Mouse (Mus musculus) stomach, embryonic 14.5 days (tissue): ENCODE results near the gene Mybph. TPM values are rescaled to one million over a fixed set of nuclear protein-coding genes. Genes with fewer than 3 reads are reported as not detected.

Experiments used
- ATAC-seq: fragments of 200-750 bp; cut with Nextera tagmentation; 2 replicates; pipeline ENCODE4 v1.8.0; 2017; ENCODE audit warnings: low read depth, moderate TSS enrichment; ENCODE audit not compliant: insufficient number of reproducible peaks, insufficient read depth, low FRiP score
- H3K27ac ChIP-seq: fragments of 300-500 bp; sonication (generic); 2 replicates; pipeline ENCODE4 v1.5.1; 2014; ENCODE audit warnings: mild to moderate bottlenecking, low read length, moderate library complexity, mixed read lengths
- H3K27me3 ChIP-seq: fragments of 300-500 bp; sonication (generic); 2 replicates; pipeline ENCODE4 v1.6.1; 2014; ENCODE audit warnings: low read length, control low read depth, mixed read lengths; ENCODE audit not compliant: control insufficient read depth, insufficient read depth
- H3K36me3 ChIP-seq: fragments of 300-500 bp; sonication (generic); 2 replicates; pipeline ENCODE4 v1.6.1; 2014; ENCODE audit warnings: mild to moderate bottlenecking, control low read depth, low read length, moderate library complexity, mixed read lengths; ENCODE audit not compliant: control insufficient read depth, insufficient read depth
- H3K4me1 ChIP-seq: fragments of 300-500 bp; sonication (generic); 2 replicates; pipeline ENCODE4 v1.6.1; 2014; ENCODE audit warnings: low read length, control low read depth, mixed read lengths; ENCODE audit not compliant: control insufficient read depth, insufficient read depth
- H3K4me2 ChIP-seq: fragments of 300-500 bp; sonication (generic); replicated peaks from 2 replicates; pipeline ENCODE4 v1.6.1; 2014; ENCODE audit warnings: low read depth, low read length, control low read depth
- H3K4me3 ChIP-seq: fragments of 300-500 bp; sonication (generic); 2 replicates; pipeline ENCODE4 v1.5.1; 2014; ENCODE audit warnings: low read depth, low read length, control low read depth
- H3K9ac ChIP-seq: fragments of 300-500 bp; sonication (generic); replicated peaks from 2 replicates; pipeline ENCODE4 v1.6.1; 2014; ENCODE audit warnings: low read depth, mild to moderate bottlenecking, control low read depth, low read length, moderate library complexity, mixed read lengths
- H3K9me3 ChIP-seq: fragments of 300-500 bp; sonication (generic); 2 replicates; pipeline ENCODE4 v1.6.1; 2016; ENCODE audit warnings: low read depth, low read length, control low read depth; ENCODE audit not compliant: control insufficient read depth
- whole genome bisulfite sequencing: fragments of 180-500 bp; shearing (Covaris S2); extraction: QIAGEN DNeasy Blood & Tissue Kit; methylation state at CpG from one replicate; pipeline ENCODE4 v1.1.7; 2014; 5-methylcytosine and 5-hydroxymethylcytosine counted together
- polyA plus RNA-seq: library from polyadenylated mRNA; unstranded; fragments of >200 nt; fragmentation: Nextera tagmentation; extraction: Ambion mirVana; gene quantifications from 2 replicates; pipeline ENCODE4 v1.2.1, GENCODE M21; 2014

Gene Mybph
- polyA plus RNA-seq, 1 experiment from 2014 or later: not detected

DNA sequence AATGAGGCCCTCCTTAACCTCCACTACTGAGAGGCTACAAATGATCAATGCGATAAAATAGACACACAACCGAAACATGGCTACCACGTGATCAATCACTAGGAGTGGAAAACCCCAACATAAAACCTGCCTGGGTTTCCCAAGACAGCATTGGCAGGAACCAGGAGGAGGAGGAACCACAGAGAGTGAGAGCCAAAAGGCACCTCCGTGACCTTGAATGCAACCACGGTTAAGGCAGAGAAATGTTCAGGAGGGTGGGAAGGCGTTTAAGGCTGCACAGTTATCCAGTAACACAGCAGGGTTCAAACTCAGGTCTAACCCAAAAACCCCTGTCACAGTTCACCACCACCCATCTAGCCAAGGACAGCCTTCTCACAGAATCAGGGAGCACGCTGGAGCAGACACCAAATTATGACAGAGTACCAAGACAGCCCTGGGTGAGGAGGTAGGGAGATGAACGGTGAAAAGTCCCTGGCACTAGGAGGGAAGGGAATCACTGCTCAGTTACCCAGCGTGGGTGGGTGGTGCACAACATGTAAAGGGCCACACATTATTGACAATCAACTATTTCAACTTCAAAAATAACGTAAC lies 37.5 kb downstream of the Mybph start:
- no peaks in the 10 kb centered on the region for H3K36me3 ChIP-seq
- H3K9me3 ChIP-seq: no peaks in the 10 kb centered on the region
- no peak for ATAC-seq
- WGBS: 85% methylated on average over 10 of the region's 10 CpGs
- H3K4me2 ChIP-seq: no peak overlapping the region
- H3K9ac ChIP-seq: no peak overlapping the region
- H3K27ac ChIP-seq: no peak overlapping the region
- H3K4me3 ChIP-seq: no peak overlapping the region
- peaks cover 24% of the 10 kb centered on the region for H3K27me3 ChIP-seq
- peaks cover 8% of the 10 kb centered on the region; the same call in 1 of the 2 replicates for H3K4me1 ChIP-seq

DNA sequence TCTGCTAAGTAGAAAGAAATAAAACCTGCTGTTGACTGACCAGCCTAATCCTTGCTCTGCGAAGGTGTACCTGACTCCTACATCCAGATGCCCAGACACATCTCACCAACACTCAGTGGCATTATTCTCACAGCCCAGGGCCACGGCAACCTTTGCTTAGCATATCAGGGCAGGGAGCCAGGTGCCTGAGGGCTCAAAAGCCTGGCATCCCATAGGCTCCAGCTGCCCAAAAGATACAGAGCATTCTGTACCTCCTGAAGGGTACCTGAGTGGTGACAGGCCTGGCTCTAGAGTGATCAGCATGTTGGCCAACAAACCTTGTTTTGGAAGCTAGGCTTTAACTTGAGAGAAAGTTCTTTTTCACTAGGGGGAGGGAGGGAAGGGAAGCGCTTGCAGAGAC lies 38.0 kb downstream of the Mybph start:
- Histone ChIP-seq H3K9ac (no peak overlapping the region), H3K9me3 (no peaks in the 10 kb centered on the region), H3K36me3 (no peaks in the 10 kb centered on the region), H3K4me1 (peaks cover 8% of the 10 kb centered on the region; the same call in 1 of the 2 replicates), H3K4me2 (no peak overlapping the region), H3K27me3 (peaks cover 30% of the 10 kb centered on the region), H3K4me3 (no peak overlapping the region), H3K27ac (no peak overlapping the region)
- WGBS: 83% methylated on average over 3 of the region's 3 CpGs
- no peak for ATAC-seq

DNA sequence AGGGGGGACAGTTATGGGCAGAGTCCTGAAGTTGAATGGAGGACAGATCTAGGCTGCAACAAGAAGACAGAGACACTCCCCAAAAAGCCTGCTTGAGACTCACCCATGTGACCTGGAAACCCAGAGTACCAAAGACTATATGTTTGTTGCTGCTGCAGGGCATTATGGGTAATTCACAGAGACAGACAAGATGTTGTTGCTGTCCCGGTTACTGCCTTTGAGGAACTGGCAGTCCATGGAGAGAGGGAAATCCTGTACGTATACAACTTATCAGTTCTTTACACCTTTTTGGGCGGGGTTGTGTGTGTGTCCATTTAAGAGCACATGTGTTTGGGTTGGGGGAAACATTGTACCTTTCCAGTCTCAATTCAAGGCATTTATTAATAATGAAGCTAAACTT lies 38.4 kb downstream of the Mybph start:
- Histone ChIP-seq H3K9ac (no peak overlapping the region), H3K4me3 (no peak overlapping the region), H3K36me3 (no peaks in the 10 kb centered on the region), H3K4me1 (peaks cover 8% of the 10 kb centered on the region; the same call in 1 of the 2 replicates), H3K9me3 (no peaks in the 10 kb centered on the region), H3K27me3 (peaks cover 31% of the 10 kb centered on the region), H3K4me2 (no peak overlapping the region), H3K27ac (no peak overlapping the region)
- WGBS: 70% methylated on average over 3 of the region's 3 CpGs
- no peak for ATAC-seq

DNA sequence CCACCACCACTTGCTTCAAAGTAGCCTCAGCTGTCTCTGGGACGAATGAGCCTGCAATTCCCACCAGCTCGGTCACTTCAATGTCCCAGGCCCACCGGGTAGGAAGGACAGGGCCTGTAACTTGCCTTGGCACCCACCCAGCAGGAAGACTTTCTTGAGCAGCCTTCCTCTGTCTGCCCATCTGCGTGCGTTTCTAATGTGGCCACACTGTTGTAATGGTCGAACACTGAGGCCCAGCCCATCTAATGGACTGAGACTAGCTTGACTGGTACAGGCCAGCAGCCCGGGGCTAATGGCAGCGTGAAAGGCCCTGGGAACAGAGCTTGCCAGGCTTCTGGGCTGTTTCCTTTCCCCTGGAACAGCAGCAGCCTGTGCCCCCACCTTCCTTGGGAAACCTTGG lies 39.1 kb downstream of the Mybph start:
- no peak overlapping the region for H3K4me2 ChIP-seq
- H3K4me1 ChIP-seq: peaks cover 8% of the 10 kb centered on the region; the same call in 1 of the 2 replicates
- 78% methylated on average over 8 of the region's 8 CpGs for WGBS
- H3K36me3 ChIP-seq: no peaks in the 10 kb centered on the region
- H3K27me3 ChIP-seq: peaks cover 31% of the 10 kb centered on the region
- no peak for ATAC-seq
- no peak overlapping the region for H3K27ac ChIP-seq
- H3K9ac ChIP-seq: no peak overlapping the region
- no peaks in the 10 kb centered on the region for H3K9me3 ChIP-seq
- H3K4me3 ChIP-seq: no peak overlapping the region

DNA sequence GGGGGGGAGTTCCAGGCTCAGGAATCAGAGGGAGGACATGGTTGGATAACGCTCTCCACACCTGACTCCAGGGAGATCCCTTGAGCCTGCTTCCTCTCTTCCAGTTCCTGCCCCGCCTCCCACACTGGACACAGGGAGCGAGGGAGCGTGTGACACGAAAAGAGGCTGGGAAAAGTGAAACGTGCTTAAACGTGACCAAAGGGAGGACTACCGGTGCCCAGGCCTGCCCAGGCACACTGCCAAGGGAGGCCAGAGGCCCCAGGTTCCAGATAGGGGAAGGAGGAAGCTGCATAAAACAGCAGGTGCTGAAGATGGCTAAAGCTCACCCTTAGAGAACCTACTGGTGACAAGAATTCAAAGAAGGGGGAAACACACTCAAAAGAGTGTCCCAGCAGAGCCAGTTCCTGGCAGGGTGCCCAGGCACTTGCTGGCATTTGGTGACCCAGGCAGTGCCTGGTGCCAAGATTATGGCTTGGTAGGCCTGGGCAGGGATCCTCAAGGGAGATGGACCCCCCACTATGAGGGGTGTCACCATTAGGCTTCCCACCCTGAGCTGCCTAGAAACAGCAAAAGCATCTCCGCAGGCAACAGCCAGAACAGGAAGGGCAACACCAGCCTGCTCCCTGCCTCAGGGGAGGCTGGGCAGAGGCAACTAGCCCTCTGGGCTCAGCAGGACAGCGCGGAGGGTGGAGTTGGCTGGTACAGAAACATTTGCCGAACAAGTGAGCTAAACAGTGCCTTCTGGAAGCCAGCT lies 39.7 kb downstream of the Mybph start:
- Histone ChIP-seq H3K9me3 (no peaks in the 10 kb centered on the region), H3K9ac (no peak overlapping the region), H3K4me2 (no peak overlapping the region), H3K4me3 (no peak overlapping the region), H3K27me3 (peaks cover 31% of the 10 kb centered on the region), H3K36me3 (no peaks in the 10 kb centered on the region), H3K4me1 (peaks cover 8% of the 10 kb centered on the region; the same call in 1 of the 2 replicates), H3K27ac (no peak overlapping the region)
- WGBS: 47% methylated on average over 12 of the region's 12 CpGs
- ATAC-seq: peak; percentile 12; the same call in 1 of the 2 replicates

DNA sequence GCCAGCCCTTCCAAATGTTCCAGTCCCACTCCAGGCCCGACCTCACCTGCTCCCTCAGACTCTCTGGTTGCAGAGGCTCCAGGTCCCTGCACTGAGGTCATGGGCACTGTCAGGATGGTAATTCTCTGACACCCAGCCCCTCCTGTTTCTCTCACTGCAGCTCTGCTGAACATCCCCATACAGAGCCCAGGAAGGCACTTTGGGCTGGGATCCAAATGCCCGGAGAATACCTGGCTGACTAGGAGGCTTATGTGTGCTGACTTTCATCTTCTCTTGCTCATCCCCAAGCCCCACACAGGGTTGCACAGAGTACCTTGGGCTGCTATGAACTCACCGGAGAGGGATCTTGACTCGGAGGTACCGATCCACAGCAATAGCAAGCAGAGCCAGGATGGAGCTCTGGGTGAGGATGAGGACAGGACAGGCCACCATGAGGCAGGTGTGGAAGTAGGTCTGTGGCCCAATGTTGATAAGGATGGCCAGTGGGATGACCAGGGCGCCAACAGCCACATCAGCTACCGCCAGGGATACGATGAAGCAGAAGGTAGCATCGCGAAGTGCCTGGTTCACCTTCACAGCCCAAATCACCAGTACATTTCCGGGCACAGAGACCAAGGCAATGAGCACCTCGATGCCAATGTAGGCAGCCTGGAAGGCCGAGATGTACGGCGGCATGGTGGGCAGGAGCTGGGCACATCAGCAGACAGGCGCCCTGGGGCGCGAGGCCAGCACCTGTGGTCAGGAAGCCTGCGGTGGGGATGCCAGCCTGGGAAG lies 40.6 kb downstream of the Mybph start:
- H3K27me3 ChIP-seq: peaks cover 31% of the 10 kb centered on the region
- no peak overlapping the region for H3K27ac ChIP-seq
- H3K4me1 ChIP-seq: peaks cover 8% of the 10 kb centered on the region; the same call in 1 of the 2 replicates
- peak overlapping the region; percentile 95; the same call in 1 of the 2 replicates for H3K4me2 ChIP-seq
- WGBS: 50% methylated on average over 19 of the region's 19 CpGs
- H3K9ac ChIP-seq: no peak overlapping the region
- no peak overlapping the region for H3K4me3 ChIP-seq
- no peaks in the 10 kb centered on the region for H3K36me3 ChIP-seq
- no peak for ATAC-seq
- no peaks in the 10 kb centered on the region for H3K9me3 ChIP-seq

DNA sequence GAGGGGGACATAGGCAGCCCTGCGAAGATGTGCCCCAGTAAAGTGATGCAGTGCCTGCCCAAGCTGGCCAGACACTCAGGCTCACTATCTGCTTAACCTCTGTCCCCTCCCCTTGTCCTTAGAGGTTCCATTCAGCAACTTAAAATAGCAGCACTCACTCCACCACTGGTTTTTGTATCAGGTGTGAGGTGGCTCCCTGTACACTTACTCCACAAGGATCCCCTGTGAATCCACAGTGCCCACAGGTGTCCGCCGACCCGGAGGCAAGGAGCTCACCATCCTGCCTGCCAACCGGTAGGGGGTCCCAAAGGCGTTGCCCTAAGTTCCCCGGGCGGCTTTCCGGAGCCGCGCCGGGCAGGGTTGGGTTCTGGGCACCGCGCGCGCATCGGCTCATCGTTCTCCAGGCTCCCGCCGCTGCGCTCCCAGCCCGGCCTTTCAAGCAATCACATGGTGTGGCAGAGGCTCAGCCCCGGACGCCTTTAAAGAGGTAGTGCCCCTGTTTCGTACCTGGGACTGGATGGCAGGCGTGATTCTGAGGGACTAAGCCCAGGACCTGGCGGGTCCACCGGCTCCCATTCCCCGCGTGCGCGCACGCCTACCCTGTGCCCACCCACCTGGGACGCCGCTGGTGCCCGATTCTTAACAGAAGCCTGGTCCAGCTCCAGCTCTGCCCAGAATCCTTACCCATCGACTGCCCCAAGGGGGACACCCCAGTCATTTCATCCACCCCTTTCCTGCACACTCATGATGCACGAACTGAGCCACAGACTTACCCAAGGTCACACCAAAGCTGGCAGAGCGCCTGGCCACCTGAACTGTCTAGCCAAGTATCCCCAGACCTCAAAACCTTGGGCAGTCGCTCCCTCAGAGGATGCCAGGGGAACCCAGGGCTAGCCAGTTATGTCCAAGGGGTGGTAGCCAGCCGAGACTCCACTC lies 41.5 kb downstream of the Mybph start:
- H3K4me1 ChIP-seq: peaks cover 8% of the 10 kb centered on the region; the same call in 1 of the 2 replicates
- peaks cover 31% of the 10 kb centered on the region for H3K27me3 ChIP-seq
- H3K9me3 ChIP-seq: no peaks in the 10 kb centered on the region
- H3K4me3 ChIP-seq: peak overlapping the region; percentile 47
- 0 out of 2 replicates have a peak overlapping the region, but pooled peaks have one; percentile 28 for H3K9ac ChIP-seq
- no peak overlapping the region for H3K27ac ChIP-seq
- no peaks in the 10 kb centered on the region for H3K36me3 ChIP-seq
- ATAC-seq: 0 out of 2 replicates have a peak, but pooled peaks have one; percentile 26
- WGBS: 2% methylated on average over 41 of the region's 41 CpGs
- peak overlapping the region; percentile 95 for H3K4me2 ChIP-seq
